Mouse (Mus musculus): ENCODE data around the gene Rbfox3. TPM values are rescaled to one million over a fixed set of nuclear protein-coding genes. Genes with fewer than 3 reads are reported as not detected.
A peak's percentile ranks its signal among the peaks of the same experiment; 100 is the strongest.

The Rbfox3 gene
- polyA plus RNA-seq (2014; fragmentation: Nextera tagmentation; extraction: Ambion mirVana): 11.7 and 12.6 TPM in 2 replicates

GRCm38 (mm10) chr11:118911307-118912070 is at the start of gene Rbfox3:
TSS of gene Rbfox3 (minus strand) at chr11:118911597.
- Histone ChIP-seq H3K4me2 (replicated peaks; ENCODE audit: low read depth, low read length) (no peak within 1 kb of the TSS), H3K4me3 (ENCODE audit: low read depth, low read length) (no peak within 1 kb of the TSS), H3K27me3 (ENCODE audit: control insufficient read depth, insufficient read depth, low read length) (peaks cover 24% of the 10 kb centered on the region), H3K9me3 (ENCODE audit: control insufficient read depth, low read length) (no peaks in the 10 kb centered on the region), H3K36me3 (ENCODE audit: control insufficient read depth, insufficient read depth, low read length) (no peaks in the 10 kb centered on the region), H3K4me1 (replicated peaks; ENCODE audit: control insufficient read depth, insufficient read depth, low read length) (peaks cover 11% of the 10 kb centered on the region; the same call in 1 of the 2 replicates), H3K27ac (ENCODE audit: low read depth, low read length) (peak within 1 kb of the TSS; percentile 30; the same call in 1 of the 2 replicates), H3K9ac (ENCODE audit: low read depth, low read length) (no peak within 1 kb of the TSS)
- 66% methylated on average over 4 of the region's 4 CpGs for WGBS
- ATAC-seq (ENCODE audit: low FRiP score) (no peak), DNase-seq (ENCODE audit: low spot score) (no peak)

DNA sequence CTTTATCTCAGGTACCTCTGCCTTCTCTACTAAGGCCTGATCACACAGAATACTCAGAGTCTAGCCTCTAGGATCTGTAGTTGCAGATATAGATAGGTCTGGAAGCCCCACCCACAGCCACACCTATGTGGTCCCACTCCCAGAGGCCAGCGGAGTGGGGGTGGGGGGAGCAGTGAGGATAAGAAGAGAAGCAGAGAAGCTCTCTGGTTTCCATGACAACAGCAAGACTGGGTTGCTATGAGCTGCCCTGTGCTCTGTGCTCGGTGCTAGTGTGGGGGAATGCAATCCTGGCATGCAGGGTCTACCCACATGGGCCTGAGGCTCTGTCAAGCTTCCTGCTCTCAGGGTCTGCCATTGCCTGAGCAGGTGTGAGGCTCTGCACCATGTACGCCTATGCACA is 49.3 kb upstream of the Rbfox3 start:
- ATAC-seq (ENCODE audit: low FRiP score): no peak
- H3K27me3 ChIP-seq (ENCODE audit: control insufficient read depth, insufficient read depth, low read length): no peaks in the 10 kb centered on the region
- WGBS: 48% methylated on average over 3 of the region's 3 CpGs

GRCm38 (mm10) chr11:118957070-118957471 is 45.7 kb upstream of the Rbfox3 start:
- no peaks in the 10 kb centered on the region for H3K9me3 ChIP-seq (ENCODE audit: control insufficient read depth, low read length)
- ATAC-seq (ENCODE audit: low FRiP score) (no peak), DNase-seq (ENCODE audit: low spot score) (no peak)
- no peaks in the 10 kb centered on the region for H3K27me3 ChIP-seq (ENCODE audit: control insufficient read depth, insufficient read depth, low read length)
- H3K36me3 ChIP-seq (ENCODE audit: control insufficient read depth, insufficient read depth, low read length): no peaks in the 10 kb centered on the region
- no peaks in the 10 kb centered on the region for H3K4me1 ChIP-seq (replicated peaks; ENCODE audit: control insufficient read depth, insufficient read depth, low read length)
- no peak overlapping the region for H3K9ac ChIP-seq (ENCODE audit: low read depth, low read length)
- H3K27ac ChIP-seq (ENCODE audit: low read depth, low read length): no peak overlapping the region
- H3K4me3 ChIP-seq (ENCODE audit: low read depth, low read length): no peak overlapping the region
- no peak overlapping the region for H3K4me2 ChIP-seq (replicated peaks; ENCODE audit: low read depth, low read length)
- WGBS: 72% methylated on average over 14 of the region's 14 CpGs

More for the DNA sequence above, 49.3 kb upstream of the Rbfox3 start:
- H3K4me2 ChIP-seq (replicated peaks; ENCODE audit: low read depth, low read length): no peak overlapping the region
- H3K4me1 ChIP-seq (replicated peaks; ENCODE audit: control insufficient read depth, insufficient read depth, low read length): no peaks in the 10 kb centered on the region
- DNase-seq (ENCODE audit: low spot score): no peak
- H3K4me3 ChIP-seq (ENCODE audit: low read depth, low read length): no peak overlapping the region
- H3K9ac ChIP-seq (ENCODE audit: low read depth, low read length): no peak overlapping the region
- no peaks in the 10 kb centered on the region for H3K9me3 ChIP-seq (ENCODE audit: control insufficient read depth, low read length)
- no peak overlapping the region for H3K27ac ChIP-seq (ENCODE audit: low read depth, low read length)
- no peaks in the 10 kb centered on the region for H3K36me3 ChIP-seq (ENCODE audit: control insufficient read depth, insufficient read depth, low read length)

DNA sequence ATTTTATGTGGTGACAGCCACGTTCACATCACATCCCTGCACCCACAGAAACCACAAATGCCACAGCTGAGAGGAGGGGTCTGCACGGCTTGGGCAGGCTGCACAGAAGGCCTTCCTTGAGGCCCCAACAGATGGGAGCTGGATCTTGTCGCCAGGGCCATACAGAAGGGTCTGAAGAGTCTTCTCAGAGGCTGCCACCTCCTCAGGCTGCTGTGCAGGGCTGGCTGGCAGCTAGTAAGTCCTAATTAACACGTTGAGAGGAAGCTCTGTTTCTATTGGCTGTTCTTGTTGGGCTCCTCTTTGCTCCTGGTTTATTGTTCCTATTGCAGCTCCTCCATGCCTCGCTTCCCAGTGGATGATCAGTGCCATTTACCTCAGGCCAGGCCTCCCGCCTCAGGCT is 43.6 kb upstream of the Rbfox3 start:
- WGBS: 49% methylated on average over 6 of the region's 6 CpGs

DNA sequence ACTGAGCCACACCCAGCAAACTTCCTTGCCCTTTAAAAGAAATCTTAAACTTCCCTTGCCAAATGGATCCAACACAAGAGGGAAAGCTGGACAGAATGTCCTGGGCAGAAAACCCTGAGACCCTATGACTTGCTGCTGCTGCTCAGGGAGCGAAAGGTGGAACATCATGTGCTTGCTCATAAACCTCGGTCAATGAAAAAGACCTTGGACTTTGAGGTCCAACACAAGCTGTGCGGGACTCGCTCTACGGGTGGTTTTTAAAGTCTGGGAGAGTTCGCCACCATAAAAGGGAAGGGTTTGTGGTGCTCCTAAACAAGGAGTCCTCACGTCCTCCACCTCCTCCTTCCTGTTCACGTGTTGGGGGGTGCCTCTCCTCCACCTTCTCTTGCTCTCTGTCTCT is 34.5 kb upstream of the Rbfox3 start:
- Histone ChIP-seq H3K4me2 (replicated peaks; ENCODE audit: low read depth, low read length) (no peak overlapping the region), H3K27ac (ENCODE audit: low read depth, low read length) (no peak overlapping the region), H3K4me1 (replicated peaks; ENCODE audit: control insufficient read depth, insufficient read depth, low read length) (no peaks in the 10 kb centered on the region), H3K36me3 (ENCODE audit: control insufficient read depth, insufficient read depth, low read length) (no peaks in the 10 kb centered on the region), H3K4me3 (ENCODE audit: low read depth, low read length) (no peak overlapping the region), H3K27me3 (ENCODE audit: control insufficient read depth, insufficient read depth, low read length) (no peaks in the 10 kb centered on the region), H3K9me3 (ENCODE audit: control insufficient read depth, low read length) (no peaks in the 10 kb centered on the region), H3K9ac (ENCODE audit: low read depth, low read length) (no peak overlapping the region)
- WGBS: 91% methylated on average over 8 of the region's 8 CpGs
- ATAC-seq (ENCODE audit: low FRiP score) (no peak), DNase-seq (ENCODE audit: low spot score) (no peak)

More for the DNA sequence above, 43.6 kb upstream of the Rbfox3 start:
- Histone ChIP-seq H3K9me3 (ENCODE audit: control insufficient read depth, low read length) (no peaks in the 10 kb centered on the region), H3K27me3 (ENCODE audit: control insufficient read depth, insufficient read depth, low read length) (no peaks in the 10 kb centered on the region), H3K9ac (ENCODE audit: low read depth, low read length) (no peak overlapping the region), H3K4me2 (replicated peaks; ENCODE audit: low read depth, low read length) (no peak overlapping the region), H3K27ac (ENCODE audit: low read depth, low read length) (no peak overlapping the region), H3K4me3 (ENCODE audit: low read depth, low read length) (no peak overlapping the region), H3K36me3 (ENCODE audit: control insufficient read depth, insufficient read depth, low read length) (no peaks in the 10 kb centered on the region), H3K4me1 (replicated peaks; ENCODE audit: control insufficient read depth, insufficient read depth, low read length) (no peaks in the 10 kb centered on the region)
- DNase-seq (ENCODE audit: low spot score) (no peak), ATAC-seq (ENCODE audit: low FRiP score) (no peak)

DNA sequence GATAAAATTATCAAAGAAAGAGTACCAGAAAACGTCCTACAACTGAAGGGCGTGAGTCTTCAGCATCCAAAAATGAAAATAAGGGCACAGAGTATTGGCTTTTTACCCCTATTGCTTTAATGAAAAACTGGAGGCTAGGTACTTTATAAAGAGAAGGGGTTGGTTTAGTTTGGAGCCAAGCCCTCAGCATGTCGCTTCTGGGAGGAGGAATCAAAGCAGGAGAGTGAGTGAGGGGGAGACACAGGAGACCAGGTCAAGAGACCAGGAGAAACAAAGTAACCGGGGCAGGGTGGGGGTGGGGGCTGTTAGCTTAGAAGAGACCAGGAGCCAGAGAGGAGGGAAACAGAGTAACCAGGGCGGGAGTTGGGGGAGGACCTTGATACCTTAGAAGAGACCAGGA is 29.9 kb upstream of the Rbfox3 start:
- 43% methylated on average over 5 of the region's 5 CpGs for WGBS
- H3K27me3 ChIP-seq (ENCODE audit: control insufficient read depth, insufficient read depth, low read length): no peaks in the 10 kb centered on the region
- DNase-seq (ENCODE audit: low spot score): no peak

GRCm38 (mm10) chr11:118940539-118940938 is 29.1 kb upstream of the Rbfox3 start:
- ATAC-seq (ENCODE audit: low FRiP score) (no peak), DNase-seq (ENCODE audit: low spot score) (no peak)
- Histone ChIP-seq H3K4me3 (ENCODE audit: low read depth, low read length) (no peak overlapping the region), H3K9ac (ENCODE audit: low read depth, low read length) (no peak overlapping the region), H3K4me2 (replicated peaks; ENCODE audit: low read depth, low read length) (no peak overlapping the region), H3K36me3 (ENCODE audit: control insufficient read depth, insufficient read depth, low read length) (no peaks in the 10 kb centered on the region), H3K27me3 (ENCODE audit: control insufficient read depth, insufficient read depth, low read length) (no peaks in the 10 kb centered on the region), H3K4me1 (replicated peaks; ENCODE audit: control insufficient read depth, insufficient read depth, low read length) (no peaks in the 10 kb centered on the region), H3K9me3 (ENCODE audit: control insufficient read depth, low read length) (no peaks in the 10 kb centered on the region), H3K27ac (ENCODE audit: low read depth, low read length) (no peak overlapping the region)
- 72% methylated on average over 11 of the region's 11 CpGs for WGBS

More for the DNA sequence above, 29.9 kb upstream of the Rbfox3 start:
- ATAC-seq (ENCODE audit: low FRiP score): no peak
- H3K4me2 ChIP-seq (replicated peaks; ENCODE audit: low read depth, low read length): no peak overlapping the region
- H3K9ac ChIP-seq (ENCODE audit: low read depth, low read length): no peak overlapping the region
- no peaks in the 10 kb centered on the region for H3K4me1 ChIP-seq (replicated peaks; ENCODE audit: control insufficient read depth, insufficient read depth, low read length)
- H3K36me3 ChIP-seq (ENCODE audit: control insufficient read depth, insufficient read depth, low read length): no peaks in the 10 kb centered on the region
- no peak overlapping the region for H3K27ac ChIP-seq (ENCODE audit: low read depth, low read length)
- no peak overlapping the region for H3K4me3 ChIP-seq (ENCODE audit: low read depth, low read length)
- no peaks in the 10 kb centered on the region for H3K9me3 ChIP-seq (ENCODE audit: control insufficient read depth, low read length)

DNA sequence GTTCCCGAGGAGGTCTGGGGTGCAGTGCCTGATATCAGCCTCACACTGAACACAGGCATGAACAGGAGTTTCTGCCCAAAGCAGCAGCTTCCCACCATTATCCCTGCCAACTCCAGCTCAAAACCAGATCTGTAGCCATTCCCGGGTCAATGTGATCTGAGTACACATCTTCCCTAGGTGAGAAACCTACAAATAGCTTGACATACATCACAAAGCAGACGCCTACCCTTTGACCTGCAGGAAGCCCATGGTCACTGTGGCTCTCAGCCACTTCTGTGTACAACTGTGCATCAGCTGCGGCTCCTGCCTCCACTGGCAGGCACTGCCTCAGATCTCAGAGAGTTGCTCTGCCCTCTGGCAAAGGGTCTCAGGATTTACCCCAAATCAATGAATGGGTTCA is 28.3 kb upstream of the Rbfox3 start:
- DNase-seq (ENCODE audit: low spot score) (no peak), ATAC-seq (ENCODE audit: low FRiP score) (no peak)
- Histone ChIP-seq H3K9ac (ENCODE audit: low read depth, low read length) (no peak overlapping the region), H3K4me3 (ENCODE audit: low read depth, low read length) (no peak overlapping the region), H3K27ac (ENCODE audit: low read depth, low read length) (no peak overlapping the region), H3K36me3 (ENCODE audit: control insufficient read depth, insufficient read depth, low read length) (no peaks in the 10 kb centered on the region), H3K27me3 (ENCODE audit: control insufficient read depth, insufficient read depth, low read length) (no peaks in the 10 kb centered on the region), H3K9me3 (ENCODE audit: control insufficient read depth, low read length) (no peaks in the 10 kb centered on the region), H3K4me1 (replicated peaks; ENCODE audit: control insufficient read depth, insufficient read depth, low read length) (no peaks in the 10 kb centered on the region), H3K4me2 (replicated peaks; ENCODE audit: low read depth, low read length) (no peak overlapping the region)
- 82% methylated on average over 4 of the region's 4 CpGs for WGBS

GRCm38 (mm10) chr11:118934925-118935324 is 23.5 kb upstream of the Rbfox3 start:
- no peak overlapping the region for H3K9ac ChIP-seq (ENCODE audit: low read depth, low read length)
- DNase-seq (ENCODE audit: low spot score): no peak
- no peak overlapping the region for H3K4me3 ChIP-seq (ENCODE audit: low read depth, low read length)
- H3K36me3 ChIP-seq (ENCODE audit: control insufficient read depth, insufficient read depth, low read length): no peaks in the 10 kb centered on the region
- WGBS: 59% methylated on average over 1 of the region's 1 CpGs
- no peak overlapping the region for H3K4me2 ChIP-seq (replicated peaks; ENCODE audit: low read depth, low read length)
- H3K27me3 ChIP-seq (ENCODE audit: control insufficient read depth, insufficient read depth, low read length): no peaks in the 10 kb centered on the region
- ATAC-seq (ENCODE audit: low FRiP score): no peak
- H3K27ac ChIP-seq (ENCODE audit: low read depth, low read length): no peak overlapping the region
- H3K9me3 ChIP-seq (ENCODE audit: control insufficient read depth, low read length): no peaks in the 10 kb centered on the region
- no peaks in the 10 kb centered on the region for H3K4me1 ChIP-seq (replicated peaks; ENCODE audit: control insufficient read depth, insufficient read depth, low read length)

Measured in hindbrain, embryonic 11.5 days (tissue).